24 mouse cellular contexts compared by ENCODE assay signal in the genomic region with DNA sequence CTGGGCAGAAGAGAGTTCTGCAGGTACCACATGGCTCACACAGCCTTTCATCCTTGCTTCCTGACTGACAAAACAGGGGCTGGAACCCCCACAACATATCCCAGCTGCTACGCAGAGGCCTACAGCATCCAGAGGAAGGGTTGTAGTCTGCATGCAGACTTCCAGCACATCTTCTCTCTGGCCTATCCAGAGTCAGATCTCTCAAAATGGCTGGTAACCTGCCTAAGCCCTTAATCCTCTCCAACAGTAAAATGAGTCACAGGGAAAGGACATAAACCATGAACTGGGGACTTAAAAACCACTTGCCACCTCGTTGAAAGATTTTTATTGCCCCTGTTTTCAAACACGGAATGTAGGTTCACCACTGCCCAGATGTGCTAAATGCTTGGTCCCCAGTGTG.
"Had no signal": no experiment of that assay in that cellular context is flagged by ENCODE, and none has a peak within 500 bp of the region (broad histone marks: within the 10 kb centered on the region; RNA-seq: fewer than 3 reads in every experiment).

No protein-coding gene starts in this region.

- H3K4me1 ChIP-seq: hindbrain, embryonic 10.5 days had no signal

- ATAC-seq: forebrain, postnatal 0 days; hindbrain, embryonic 16.5 days; intestine, embryonic 16.5 days had no signal

- H3K9me3 ChIP-seq: hindbrain, embryonic 10.5 days; hindbrain, embryonic 12.5 days; kidney, embryonic 15.5 days; limb, embryonic 13.5 days; limb, embryonic 15.5 days had no signal

- H3K9ac ChIP-seq: forebrain, postnatal 0 days; hindbrain, embryonic 12.5 days; hindbrain, embryonic 14.5 days; kidney, embryonic 15.5 days; limb, embryonic 13.5 days; limb, embryonic 15.5 days had no signal

- H3K36me3 ChIP-seq: heart, embryonic 12.5 days; hindbrain, embryonic 10.5 days; hindbrain, embryonic 12.5 days; kidney, embryonic 15.5 days; limb, embryonic 13.5 days; limb, embryonic 15.5 days had no signal

- H3K4me2 ChIP-seq: heart, embryonic 12.5 days; hindbrain, embryonic 12.5 days; hindbrain, embryonic 14.5 days; kidney, embryonic 15.5 days; limb, embryonic 13.5 days; limb, embryonic 15.5 days had no signal

- H3K4me3 ChIP-seq: heart, embryonic 12.5 days; hindbrain, embryonic 10.5 days; hindbrain, embryonic 12.5 days; kidney, embryonic 15.5 days; limb, embryonic 13.5 days; limb, embryonic 15.5 days had no signal

- H3K27ac ChIP-seq: hindbrain, embryonic 12.5 days; hindbrain, embryonic 14.5 days; kidney, embryonic 15.5 days; kidney, postnatal 0 days; limb, embryonic 13.5 days; limb, embryonic 15.5 days had no signal

- DNase-seq: forebrain, postnatal 0 days; gastrocnemius, postnatal 14 days; gastrocnemius, postnatal 36 days; heart, adult 18-20 months; heart, postnatal 10 days; heart, postnatal 4 days; kidney, adult 11 months; kidney, adult 2 months; kidney, adult 9 months; kidney, postnatal 14 days; kidney, postnatal 36 days; layer of hippocampus, adult 9-11 months; layer of hippocampus, postnatal 36 days; left cerebral cortex, postnatal 4 days had no signal

- H3K27me3 ChIP-seq: heart, embryonic 12.5 days; hindbrain, embryonic 12.5 days; kidney, embryonic 15.5 days had no signal
